Mouse (Mus musculus) cerebellum, postnatal 10 days (tissue): ENCODE data around the gene Plxdc1.

Experiments used
- DNase-seq, 2 experiments: peaks; one replicate each; pipeline ENCODE4 v3.0.0; 2021; ENCODE audit warnings: mixed read lengths in 2 of 2

Plxdc1 gene

GRCm38 (mm10) chr11:97986738-97987465 lies 658 bp upstream of the Plxdc1 start:
- DNase-seq: no peak

- no peak for DNase-seq
Measured at GRCm38 (mm10) chr11:97983983-97984382, 2.3 kb downstream of the Plxdc1 start.

GRCm38 (mm10) chr11:97983506-97983905 lies 2.7 kb downstream of the Plxdc1 start:
- no peak for DNase-seq

- DNase-seq: no peak
Measured at GRCm38 (mm10) chr11:97982721-97983120, 3.5 kb downstream of the Plxdc1 start.

- peak; percentile 87 to 91 for DNase-seq
Measured at GRCm38 (mm10) chr11:97980531-97980966, 5.7 kb downstream of the Plxdc1 start.

- no peak for DNase-seq
Measured at GRCm38 (mm10) chr11:97979824-97980495, 6.3 kb downstream of the Plxdc1 start.

- no peak for DNase-seq
Measured at GRCm38 (mm10) chr11:97978392-97978791, 7.9 kb downstream of the Plxdc1 start.

- DNase-seq: no peak
Measured at GRCm38 (mm10) chr11:97977797-97978196, 8.4 kb downstream of the Plxdc1 start.

- peak in 1 of 2 experiments; percentile 16 for DNase-seq
Measured at GRCm38 (mm10) chr11:97974746-97975145, 11.5 kb downstream of the Plxdc1 start.

- no peak for DNase-seq
Measured at GRCm38 (mm10) chr11:97974141-97974540, 12.1 kb downstream of the Plxdc1 start.

- no peak for DNase-seq
Measured at GRCm38 (mm10) chr11:97972434-97972833, 13.8 kb downstream of the Plxdc1 start.

GRCm38 (mm10) chr11:97971232-97971631 lies 15.0 kb downstream of the Plxdc1 start:
- peak; percentile 84 to 86 for DNase-seq

- no peak for DNase-seq
Measured at GRCm38 (mm10) chr11:97970771-97971170, 15.5 kb downstream of the Plxdc1 start.

GRCm38 (mm10) chr11:97968385-97968784 lies 17.9 kb downstream of the Plxdc1 start:
- no peak for DNase-seq

- peak; percentile 81 to 88 for DNase-seq
Measured at GRCm38 (mm10) chr11:97967114-97967513, 19.1 kb downstream of the Plxdc1 start.

- peak; percentile 63 to 65 for DNase-seq
Measured at GRCm38 (mm10) chr11:97960907-97961306, 25.3 kb downstream of the Plxdc1 start.

- peak in 1 of 2 experiments; percentile 20 for DNase-seq
Measured at GRCm38 (mm10) chr11:97959300-97959680, 27.0 kb downstream of the Plxdc1 start.

- DNase-seq: no peak
Measured at GRCm38 (mm10) chr11:97958641-97959299, 27.5 kb downstream of the Plxdc1 start.

- DNase-seq: peak; percentile 81 to 93
Measured at GRCm38 (mm10) chr11:97956905-97957560, 29.2 kb downstream of the Plxdc1 start.

GRCm38 (mm10) chr11:97955915-97956314 lies 30.3 kb downstream of the Plxdc1 start:
- peak; percentile 27 to 33 for DNase-seq

GRCm38 (mm10) chr11:97955146-97955902 lies 30.9 kb downstream of the Plxdc1 start:
- peak in 1 of 2 experiments; percentile 9 for DNase-seq

GRCm38 (mm10) chr11:97954469-97955141 lies 31.6 kb downstream of the Plxdc1 start:
- peak in 1 of 2 experiments; percentile 21 for DNase-seq
